Mouse (Mus musculus) liver, embryonic 14.5 days (tissue): ENCODE data around the gene Lpcat4. TPM values are rescaled to one million over a fixed set of nuclear protein-coding genes. Genes with fewer than 3 reads are reported as not detected.

ENCODE experiments used
- ATAC-seq: fragments of 200-750 bp; cut with Nextera tagmentation; 2 replicates; pipeline ENCODE4 v1.8.0; 2017; ENCODE audit warnings: moderate number of reproducible peaks, mild to moderate bottlenecking, moderate library complexity; ENCODE audit not compliant: insufficient read depth
- DNase-seq, 3 experiments: peaks; one replicate each; pipeline ENCODE4 v3.0.0-alpha.2; 2012 to 2013; ENCODE audit warnings: low read depth in 3 of 3, low spot score in 3 of 3
- H3K27ac ChIP-seq: fragments of 300-500 bp; sonication (generic); 2 replicates; pipeline ENCODE4 v1.5.1; 2014; ENCODE audit warnings: moderate library complexity, mild to moderate bottlenecking, control low read depth, inconsistent platforms
- H3K27me3 ChIP-seq: fragments of 300-500 bp; sonication (generic); 2 replicates; pipeline ENCODE4 v1.6.1; 2014; ENCODE audit warnings: mild to moderate bottlenecking, low read length, moderate library complexity; ENCODE audit not compliant: control insufficient read depth, insufficient read depth
- H3K36me3 ChIP-seq: fragments of 300-500 bp; sonication (generic); replicated peaks from 2 replicates; pipeline ENCODE4 v1.6.1; 2014; ENCODE audit warnings: low read depth; ENCODE audit not compliant: control insufficient read depth, insufficient read depth
- H3K4me1 ChIP-seq, 2 experiments: fragments of 200-500 bp in 1 of 2; fragments of 300-500 bp in 1 of 2; sonication (generic) in 1 of 2; replicated peaks; 2 replicates each; pipeline ENCODE4 v1.6.1; 2012 to 2014; ENCODE audit warnings: antibody characterized with exemption in 1 of 2, inconsistent platforms in 1 of 2, low read length in 1 of 2; ENCODE audit not compliant: control insufficient read depth in 2 of 2, insufficient read depth in 2 of 2
- H3K4me2 ChIP-seq: fragments of 300-500 bp; sonication (generic); 2 replicates; pipeline ENCODE4 v1.6.1; 2014; ENCODE audit warnings: low read depth, mild to moderate bottlenecking, control low read depth, moderate library complexity
- H3K4me3 ChIP-seq, 2 experiments: fragments of 200-500 bp in 1 of 2; fragments of 300-500 bp in 1 of 2; sonication (generic) in 1 of 2; 2 replicates each; pipeline ENCODE4 v1.5.1; 2012 to 2014; ENCODE audit warnings: low read depth in 2 of 2, low read length in 2 of 2, mild to moderate bottlenecking in 2 of 2, control low read depth in 1 of 2, inconsistent platforms in 1 of 2, moderate library complexity in 1 of 2; ENCODE audit not compliant: insufficient read depth in 1 of 2
- H3K9ac ChIP-seq: fragments of 300-500 bp; sonication (generic); replicated peaks from 2 replicates; pipeline ENCODE4 v1.6.1; 2014; ENCODE audit warnings: mild to moderate bottlenecking, control low read depth, moderate library complexity
- H3K9me3 ChIP-seq: fragments of 300-500 bp; sonication (generic); 2 replicates; pipeline ENCODE4 v1.6.1; 2016; ENCODE audit warnings: low read length, mixed read lengths; ENCODE audit not compliant: control insufficient read depth
- CTCF ChIP-seq: IDR thresholded peaks from 2 replicates; pipeline ENCODE4 v1.5.1; 2016; ENCODE audit warnings: antibody characterized with exemption, low read depth, control low read depth
- EP300 ChIP-seq: IDR thresholded peaks from 2 replicates; pipeline ENCODE4 v1.6.1; 2016; ENCODE audit warnings: antibody characterized with exemption, low read depth
- WGBS: fragments of 180-500 bp; shearing (Covaris S2); extraction: QIAGEN DNeasy Blood & Tissue Kit; methylation state at CpG from one replicate; pipeline ENCODE4 v1.1.7; 2014; ENCODE audit not compliant: insufficient replicate concordance; 5-methylcytosine and 5-hydroxymethylcytosine counted together
- polyA plus RNA-seq, 2 experiments: library from polyadenylated mRNA; depleted of rRNA in 1 of 2; stranded (reverse) in 1 of 2; unstranded in 1 of 2; fragments of >200 nt; fragmentation: Nextera tagmentation in 1 of 2; extraction: Ambion mirVana in 1 of 2; gene quantifications; 2 replicates each; pipeline versions ENCODE4 v1.2.1 to v1.2.3; 2012 to 2014

Gene Lpcat4
- polyA plus RNA-seq, 2 experiments = 2.1 to 2.4 TPM

DNA sequence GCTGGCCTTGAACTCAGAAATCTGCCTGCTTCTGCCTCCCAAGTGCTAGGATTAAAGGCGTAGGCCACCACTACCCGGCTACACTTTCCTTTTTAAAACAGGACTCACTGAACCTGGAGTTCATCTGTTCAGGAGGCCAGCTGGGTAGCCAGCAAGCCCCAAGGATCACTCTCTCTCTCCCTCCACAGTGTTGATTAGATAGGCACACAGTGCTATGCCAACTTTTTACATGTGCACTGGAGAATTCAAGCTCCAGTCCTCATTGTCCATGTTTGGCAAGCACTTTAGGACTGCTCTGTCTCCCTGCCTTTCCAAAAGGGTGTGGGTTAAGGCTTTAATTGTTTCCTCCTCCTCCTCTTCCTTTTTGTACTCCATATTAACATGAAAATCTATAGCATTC lies 30.7 kb downstream of the Lpcat4 start:
- no peaks in the 10 kb centered on the region for H3K9me3 ChIP-seq
- no peaks in the 10 kb centered on the region for H3K36me3 ChIP-seq
- H3K27ac ChIP-seq = no peak overlapping the region
- no peak overlapping the region for H3K4me3 ChIP-seq
- ATAC-seq (no peak), DNase-seq (no peak)
- no peaks in the 10 kb centered on the region for H3K27me3 ChIP-seq
- 69% methylated on average over 2 of the region's 2 CpGs for WGBS
- H3K4me1 ChIP-seq = peaks cover 1 to 24% of the 10 kb centered on the region in 2 experiments; a peak in 3 of 4 replicates
- no peak overlapping the region for H3K9ac ChIP-seq
- TF ChIP-seq CTCF = no peak
- TF ChIP-seq EP300 = no peak
- no peak overlapping the region for H3K4me2 ChIP-seq

DNA sequence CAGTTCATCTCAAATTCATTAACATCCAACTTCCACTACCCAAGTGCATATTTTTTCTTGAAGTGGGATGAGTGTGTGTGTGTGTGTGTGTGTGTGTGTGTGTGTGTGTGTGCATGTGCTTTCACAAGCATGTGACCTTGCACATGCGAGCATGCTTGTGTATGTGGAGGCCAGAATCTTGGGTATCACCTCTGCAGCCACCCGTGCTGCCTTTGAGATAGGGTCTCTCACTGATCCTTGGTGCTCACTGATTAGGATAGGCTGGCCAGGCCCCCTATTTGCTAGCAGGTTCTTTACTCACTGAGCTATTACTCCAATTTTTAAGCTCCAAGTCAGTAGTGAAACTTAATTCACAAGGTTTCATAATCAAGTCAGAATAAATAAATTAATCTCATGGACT lies 33.6 kb downstream of the Lpcat4 start:
- ATAC-seq = peak; percentile 79
- DNase-seq = no peak
- WGBS = 15% methylated on average over 2 of the region's 2 CpGs
- H3K36me3 ChIP-seq = no peaks in the 10 kb centered on the region
- TF ChIP-seq CTCF = no peak
- TF ChIP-seq EP300 = peak; percentile 54; the same call in 1 of the 2 replicates
- H3K4me2 ChIP-seq = no peak overlapping the region
- no peak overlapping the region for H3K27ac ChIP-seq
- H3K9me3 ChIP-seq = no peaks in the 10 kb centered on the region
- no peaks in the 10 kb centered on the region for H3K27me3 ChIP-seq
- no peak overlapping the region for H3K4me3 ChIP-seq
- H3K4me1 ChIP-seq = peaks cover 0 to 16% of the 10 kb centered on the region in 2 experiments; a peak in 3 of 4 replicates
- no peak overlapping the region for H3K9ac ChIP-seq

- no peaks in the 10 kb centered on the region for H3K9me3 ChIP-seq
- DNase-seq (no peak), ATAC-seq (no peak)
- no peak for TF ChIP-seq EP300
- no peak for TF ChIP-seq CTCF
- no peaks in the 10 kb centered on the region for H3K36me3 ChIP-seq
- no peak overlapping the region for H3K27ac ChIP-seq
- H3K4me1 ChIP-seq = peaks cover 0 to 14% of the 10 kb centered on the region in 2 experiments; a peak in 2 of 4 replicates
- no peak overlapping the region for H3K9ac ChIP-seq
- no peak overlapping the region for H3K4me2 ChIP-seq
- no peak overlapping the region for H3K4me3 ChIP-seq
- 82% methylated on average over 6 of the region's 6 CpGs for WGBS
- H3K27me3 ChIP-seq = no peaks in the 10 kb centered on the region
Measured at GRCm38 (mm10) chr2:112273474-112273873, 34.2 kb downstream of the Lpcat4 start.

GRCm38 (mm10) chr2:112276870-112277269 lies 37.6 kb downstream of the Lpcat4 start:
- ATAC-seq = no peak
- WGBS = 85% methylated on average over 3 of the region's 3 CpGs
- Histone ChIP-seq H3K27me3 (no peaks in the 10 kb centered on the region), H3K9ac (no peak overlapping the region), H3K4me3 (no peak overlapping the region), H3K36me3 (no peaks in the 10 kb centered on the region), H3K4me1 (peaks cover 0 to 11% of the 10 kb centered on the region in 2 experiments; a peak in 2 of 4 replicates), H3K4me2 (no peak overlapping the region), H3K9me3 (no peaks in the 10 kb centered on the region), H3K27ac (no peak overlapping the region)
- no peak for DNase-seq
- no peak for TF ChIP-seq CTCF
- no peak for TF ChIP-seq EP300

DNA sequence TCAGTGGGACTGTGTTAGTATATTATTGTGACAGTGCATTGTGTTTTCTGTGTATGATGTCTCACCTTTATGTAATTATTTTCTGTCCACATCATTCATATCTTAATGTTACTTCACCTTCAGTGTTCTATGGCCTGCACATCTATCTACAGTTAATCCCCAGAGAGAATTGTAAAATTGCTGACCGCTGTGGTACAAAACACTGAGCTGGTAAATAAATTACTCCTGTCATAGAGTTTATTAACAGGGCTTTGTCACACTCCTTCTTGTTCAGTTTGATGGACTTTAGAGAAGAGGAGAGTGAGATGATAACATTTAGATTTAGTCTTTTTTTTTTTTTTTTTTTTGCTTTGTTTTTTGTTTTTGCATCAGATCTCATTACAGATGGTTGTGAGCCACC lies 43.6 kb downstream of the Lpcat4 start:
- Histone ChIP-seq H3K36me3 (no peaks in the 10 kb centered on the region), H3K4me1 (peaks cover 8 to 15% of the 10 kb centered on the region in 2 experiments), H3K27ac (no peak overlapping the region), H3K4me3 (no peak overlapping the region), H3K9me3 (no peaks in the 10 kb centered on the region), H3K27me3 (no peaks in the 10 kb centered on the region), H3K4me2 (no peak overlapping the region), H3K9ac (no peak overlapping the region)
- DNase-seq (no peak), ATAC-seq (no peak)
- TF ChIP-seq CTCF = no peak
- no peak for TF ChIP-seq EP300
- WGBS = 93% methylated on average over 1 of the region's 1 CpGs
